Mouse (Mus musculus): ENCODE data around the gene Afg3l1.
"Not testable (repeated sequence)": the region's sequence is repeated elsewhere in the genome, so short reads cannot be mapped to it uniquely, and the experiment has no call there.

The Afg3l1 gene

DNA sequence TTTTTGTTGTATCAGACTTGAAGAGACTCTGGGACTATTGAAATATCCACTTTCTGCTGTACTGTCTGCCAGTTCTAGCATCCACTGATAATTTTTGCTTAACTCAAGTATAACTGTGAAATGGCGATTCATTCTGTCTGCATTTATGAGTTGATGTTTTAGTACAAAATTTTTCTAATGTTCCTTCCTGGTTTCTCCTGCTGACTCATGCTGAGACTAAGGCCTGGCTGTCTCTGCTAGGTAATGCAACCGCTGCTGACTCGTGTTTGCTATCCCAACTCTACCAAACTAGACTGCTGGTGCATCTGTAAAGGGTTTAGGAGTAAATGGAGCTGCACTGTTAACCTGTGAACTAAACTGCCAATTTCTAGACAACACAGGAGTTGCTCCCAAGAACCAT lies 10.2 kb upstream of the Afg3l1 start:
- no peak for DNase-seq (ENCODE audit: extremely low spot score)

- not testable (repeated sequence) for DNase-seq (ENCODE audit: extremely low spot score)
These were observed 4.7 kb upstream of the Afg3l1 start for GRCm38 (mm10) chr8:123472991-123473390.

GRCm38 (mm10) chr8:123474549-123474948 lies 3.2 kb upstream of the Afg3l1 start:
- DNase-seq (ENCODE audit: extremely low spot score): not testable (repeated sequence)

DNA sequence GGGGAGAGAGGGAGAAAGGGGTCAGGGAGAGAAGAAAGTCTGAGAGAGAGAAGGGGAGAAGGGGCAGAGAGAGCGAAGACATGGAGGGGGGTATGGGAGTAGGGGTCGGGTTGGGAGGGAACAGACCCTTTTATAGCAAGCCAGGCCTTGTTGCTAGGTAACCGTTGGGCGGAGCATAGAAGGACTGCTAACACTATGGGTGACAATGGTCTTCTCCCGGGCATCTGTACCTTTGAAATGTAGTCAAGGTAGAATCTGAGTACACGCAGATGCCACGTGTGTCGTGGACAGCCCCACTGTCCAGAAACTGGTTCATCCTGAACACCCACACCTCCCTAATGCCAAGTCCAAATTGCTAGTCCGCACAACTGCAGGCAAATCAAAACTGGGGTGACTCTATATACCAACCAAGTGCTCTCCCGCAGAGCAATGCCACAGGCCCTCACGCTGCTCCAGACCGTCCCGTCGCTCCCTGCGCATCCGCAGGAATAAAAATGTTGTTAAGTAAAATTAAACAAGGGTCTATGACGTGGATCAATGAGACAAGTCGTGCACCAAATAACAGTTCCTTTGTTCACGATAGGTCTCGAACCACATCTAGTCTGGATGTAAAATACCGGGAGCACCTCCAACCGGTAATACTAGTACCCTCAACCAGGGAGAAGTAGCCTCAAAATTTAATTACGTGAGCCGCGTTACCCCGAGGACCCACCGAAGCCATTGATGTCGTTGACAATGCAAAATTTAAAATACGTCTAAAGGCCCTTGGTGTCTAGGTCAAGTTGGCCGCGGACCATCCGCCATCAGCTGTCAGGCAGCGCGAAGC lies 579 bp upstream of the Afg3l1 start:
- peak; percentile 25 for DNase-seq (ENCODE audit: extremely low spot score)

- no peak for DNase-seq (ENCODE audit: extremely low spot score)
These were observed 934 bp downstream of the Afg3l1 start for GRCm38 (mm10) chr8:123478456-123479218.

DNA sequence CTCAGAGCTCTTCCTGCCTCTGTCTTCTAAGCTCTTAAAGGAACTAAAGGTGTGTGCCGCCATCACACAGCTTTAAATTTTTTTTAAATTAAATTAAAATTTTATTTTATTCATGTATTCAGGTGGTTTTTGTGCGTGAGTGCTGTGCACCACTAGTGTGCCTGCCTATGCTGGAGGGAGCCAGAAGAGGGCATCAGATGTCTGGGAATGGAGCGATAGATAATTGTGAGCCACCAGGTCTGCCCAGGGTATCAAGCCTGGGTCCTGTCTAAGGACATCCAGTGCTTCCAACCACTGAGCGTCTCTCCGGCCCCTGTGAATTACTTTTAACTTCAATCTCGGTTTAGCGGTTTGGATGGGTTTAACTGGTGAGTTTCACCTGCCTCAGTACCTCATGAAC lies 4.9 kb downstream of the Afg3l1 start:
- no peak for DNase-seq (ENCODE audit: extremely low spot score)

DNA sequence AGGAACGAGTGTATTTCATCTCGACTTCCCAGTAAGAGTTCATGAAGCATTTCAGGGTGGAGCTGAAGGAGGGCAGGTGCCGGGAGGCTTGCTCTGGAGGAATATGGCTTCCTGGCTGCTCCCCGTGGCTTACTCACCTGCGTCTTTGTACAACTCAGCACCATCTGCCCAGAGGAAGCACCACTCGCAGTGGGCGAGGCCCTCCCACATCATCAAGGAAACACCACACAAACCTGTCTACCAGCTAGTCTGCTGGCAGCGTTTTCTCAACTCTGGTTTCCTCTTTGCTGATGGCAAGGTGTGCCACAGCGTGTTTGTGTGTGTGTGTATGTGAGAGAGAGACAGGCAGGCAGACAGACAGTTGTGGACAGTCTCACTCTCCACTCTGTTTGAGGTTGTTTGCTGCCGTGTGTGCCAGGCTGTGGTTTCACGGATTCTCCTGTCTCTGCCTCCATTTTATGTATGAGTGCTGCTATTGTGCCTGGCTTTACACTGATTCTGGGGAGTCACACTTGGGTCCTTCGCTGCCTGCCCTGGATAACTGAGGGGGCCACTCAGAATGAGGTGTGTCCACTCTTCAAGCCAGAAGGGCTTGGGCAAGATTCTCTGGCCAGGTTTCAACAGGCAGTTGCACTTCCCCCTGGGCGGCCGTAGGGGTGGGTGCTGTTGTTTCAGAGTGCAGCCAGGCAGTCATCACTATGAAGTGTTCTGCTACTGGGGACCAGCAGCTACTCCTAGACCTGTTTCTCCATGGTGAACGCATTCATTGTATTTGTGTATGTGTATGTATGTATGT lies 13.8 kb downstream of the Afg3l1 start:
- no peak for DNase-seq (ENCODE audit: extremely low spot score)

DNA sequence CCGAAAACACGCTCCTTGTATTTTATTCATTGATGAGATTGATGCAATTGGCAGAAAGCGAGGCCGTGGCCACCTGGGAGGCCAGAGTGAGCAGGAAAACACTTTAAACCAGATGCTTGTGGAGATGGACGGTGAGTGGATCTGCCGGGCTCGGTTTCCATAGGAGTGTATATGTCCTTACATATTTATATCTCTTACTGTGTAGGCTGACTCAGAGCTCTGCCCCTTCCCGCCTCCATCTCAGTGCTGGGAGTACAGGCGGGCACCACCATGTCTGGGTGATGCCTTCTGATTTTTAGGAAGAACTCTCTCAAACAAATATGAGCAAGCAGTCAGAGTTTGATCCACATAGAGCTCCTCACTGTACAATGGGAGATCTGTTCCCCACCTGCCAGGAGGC lies 15.2 kb downstream of the Afg3l1 start:
- DNase-seq (ENCODE audit: extremely low spot score): no peak

GRCm38 (mm10) chr8:123497699-123498098 lies 20.0 kb downstream of the Afg3l1 start:
- DNase-seq (ENCODE audit: extremely low spot score): no peak

DNA sequence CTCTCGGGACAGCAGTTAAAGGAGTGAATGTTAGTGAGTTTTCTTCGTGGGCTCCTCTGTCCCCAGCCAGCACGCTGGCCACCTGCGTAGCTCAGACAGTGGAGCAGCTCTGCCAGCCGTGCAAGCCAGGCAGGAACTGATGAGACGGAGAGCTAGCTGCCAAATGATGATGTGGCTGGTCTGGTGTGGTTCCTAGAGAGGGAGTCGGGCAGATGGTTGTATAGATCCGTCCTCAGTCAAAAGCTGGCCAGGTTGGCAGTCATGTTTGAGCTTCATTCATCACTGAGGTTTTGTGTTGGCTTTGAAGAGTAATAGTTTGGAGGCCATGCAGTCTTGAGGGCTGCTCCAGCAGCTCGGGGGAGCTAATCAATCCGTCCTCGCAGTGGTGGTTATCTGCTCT lies 21.3 kb downstream of the Afg3l1 start:
- no peak for DNase-seq (ENCODE audit: extremely low spot score)

- DNase-seq (ENCODE audit: extremely low spot score): no peak
These were observed 21.9 kb downstream of the Afg3l1 start for GRCm38 (mm10) chr8:123499556-123499955.

DNA sequence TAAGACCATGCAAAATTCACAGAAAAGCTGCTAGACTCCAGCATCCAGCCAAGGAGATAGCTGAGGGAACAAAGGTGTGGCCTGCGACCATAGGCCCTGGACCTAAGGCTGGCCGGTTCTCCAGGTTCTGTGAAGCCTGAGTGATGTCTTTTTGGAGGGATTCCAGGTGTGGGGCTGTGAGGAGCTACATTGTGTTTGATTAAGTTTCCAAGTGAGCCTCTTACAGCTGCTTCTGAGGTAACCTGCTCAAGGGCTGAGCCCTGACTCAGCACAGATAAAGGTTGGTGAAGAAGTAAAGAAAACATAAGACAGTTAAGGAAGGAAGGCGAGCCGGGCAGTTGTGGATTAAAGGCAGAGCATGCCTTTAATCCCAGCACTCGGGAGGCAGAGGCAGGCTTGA lies 24.5 kb downstream of the Afg3l1 start:
- no peak for DNase-seq (ENCODE audit: extremely low spot score)

DNA sequence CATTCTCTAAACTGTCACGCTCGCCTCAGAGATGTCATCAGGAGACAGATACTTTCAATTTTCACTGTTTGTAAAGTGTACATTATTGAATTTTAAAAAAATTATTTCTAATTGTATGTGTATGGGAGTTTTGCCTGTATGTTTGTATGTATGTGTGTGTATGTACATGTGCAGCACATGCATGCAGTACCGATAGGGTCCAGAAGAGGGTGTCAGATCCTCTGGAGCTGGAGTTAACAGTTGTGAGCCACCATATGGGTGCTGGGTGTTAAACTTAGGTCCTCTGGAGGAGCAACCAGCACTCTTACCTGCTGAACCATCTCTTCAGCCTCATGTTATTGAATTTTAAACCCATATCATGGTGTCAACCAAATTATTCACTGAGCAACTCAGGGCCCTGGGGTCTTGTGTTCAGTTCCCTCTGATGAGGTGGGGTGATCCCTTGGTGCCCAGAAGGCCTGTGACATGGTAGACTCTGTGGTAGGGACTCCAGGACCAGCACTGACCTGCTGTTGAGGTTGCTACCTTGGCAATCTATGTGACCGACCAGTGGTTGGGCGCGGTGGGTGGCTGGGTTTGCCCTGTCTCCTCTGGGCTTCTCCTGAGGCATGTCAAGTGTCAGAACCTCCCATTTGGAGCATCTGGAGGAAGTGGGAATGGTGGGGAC lies 26.2 kb downstream of the Afg3l1 start:
- no peak for DNase-seq (ENCODE audit: extremely low spot score)

GRCm38 (mm10) chr8:123504591-123505195 lies 27.0 kb downstream of the Afg3l1 start:
- DNase-seq (ENCODE audit: extremely low spot score): no peak

GRCm38 (mm10) chr8:123505267-123505666 lies 27.6 kb downstream of the Afg3l1 start:
- no peak for DNase-seq (ENCODE audit: extremely low spot score)

- no peak for DNase-seq (ENCODE audit: extremely low spot score)
These were observed 28.0 kb downstream of the Afg3l1 start for GRCm38 (mm10) chr8:123505695-123506094.

GRCm38 (mm10) chr8:123507153-123507552 lies 29.4 kb downstream of the Afg3l1 start:
- no peak for DNase-seq (ENCODE audit: extremely low spot score)

GRCm38 (mm10) chr8:123510819-123511218 lies 33.1 kb downstream of the Afg3l1 start:
- DNase-seq (ENCODE audit: extremely low spot score): no peak

GRCm38 (mm10) chr8:123514136-123514535 lies 36.4 kb downstream of the Afg3l1 start:
- DNase-seq (ENCODE audit: extremely low spot score): peak; percentile 22

DNA sequence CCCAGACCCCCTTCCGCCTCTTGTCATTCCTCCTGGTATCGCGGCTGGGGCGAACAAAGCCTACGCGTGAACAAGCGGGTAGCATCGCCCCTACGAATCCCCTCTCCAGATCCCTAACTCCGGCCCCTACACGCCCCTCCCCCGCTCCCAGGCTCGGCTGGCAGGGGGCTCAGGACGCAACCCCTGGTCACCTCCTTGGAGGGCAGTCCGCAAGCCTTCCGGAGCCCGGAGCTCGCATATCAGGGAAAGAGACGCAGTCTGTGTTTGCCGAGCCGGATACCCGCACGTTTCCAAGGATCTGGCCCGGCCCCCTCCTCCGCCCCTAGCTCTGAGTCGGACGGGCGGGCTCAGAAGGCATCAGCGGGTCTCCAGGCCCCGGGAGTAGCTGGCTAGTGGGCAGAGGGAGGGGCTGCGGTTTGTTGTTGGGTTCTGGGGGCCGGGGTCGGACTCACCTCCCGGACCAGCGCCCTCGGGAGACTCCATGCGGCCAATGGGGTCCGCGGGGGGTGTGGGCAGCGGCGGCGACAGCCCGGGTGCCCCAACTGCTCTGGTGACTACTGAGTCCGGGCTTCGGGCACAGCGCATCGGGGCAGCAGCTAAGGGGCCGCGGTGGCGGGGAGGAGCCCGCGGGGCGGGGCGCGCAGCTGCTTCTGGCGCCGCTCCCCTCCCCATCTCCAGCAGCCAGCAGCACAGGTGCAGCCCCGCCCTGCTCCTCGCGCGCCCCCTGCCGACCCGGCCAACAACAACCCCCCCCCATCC lies 37.3 kb downstream of the Afg3l1 start, which contains the start of gene Dbndd1:
Dbndd1 (minus strand) TSS at position 683 of the 759 bp plus-strand sequence.
- DNase-seq (ENCODE audit: extremely low spot score): peak; percentile 88

All from embryo, embryonic 9.5 days (tissue).